Mouse (Mus musculus): ENCODE measurements around the gene Grk3.

Grk3 gene

DNA sequence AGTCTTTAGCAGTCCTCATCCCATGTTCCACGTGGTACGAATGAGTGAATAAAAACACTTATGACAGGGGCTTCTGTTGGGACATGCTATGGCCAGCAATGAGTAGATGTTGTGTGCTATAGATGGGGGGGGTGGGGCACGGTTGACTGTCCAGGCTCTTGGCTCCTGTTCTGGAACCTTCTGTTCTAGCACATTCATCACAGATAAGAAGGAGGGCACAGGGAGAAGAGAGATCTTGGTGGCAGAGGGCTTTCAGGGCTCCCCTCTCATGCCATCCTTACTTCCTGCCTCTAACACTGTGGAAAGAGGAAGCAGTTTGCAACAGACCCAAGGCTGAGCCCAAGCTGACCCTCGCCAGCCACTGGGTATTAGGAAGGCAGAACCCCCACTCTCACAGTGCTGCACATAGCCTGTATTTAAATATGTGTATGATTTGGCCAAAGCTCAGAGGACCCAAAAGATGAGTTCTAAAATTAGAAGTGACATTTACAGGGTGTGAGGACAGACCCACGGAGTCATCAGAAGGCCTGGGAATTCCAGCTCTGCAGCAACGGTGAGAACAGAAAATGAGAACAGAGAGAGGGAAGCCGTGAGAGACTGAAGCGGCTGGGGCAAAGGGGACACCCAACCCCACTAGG is 6.3 kb downstream of the Grk3 start:
- DNase-seq (ENCODE audit: extremely low spot score, low spot score): no peak

DNA sequence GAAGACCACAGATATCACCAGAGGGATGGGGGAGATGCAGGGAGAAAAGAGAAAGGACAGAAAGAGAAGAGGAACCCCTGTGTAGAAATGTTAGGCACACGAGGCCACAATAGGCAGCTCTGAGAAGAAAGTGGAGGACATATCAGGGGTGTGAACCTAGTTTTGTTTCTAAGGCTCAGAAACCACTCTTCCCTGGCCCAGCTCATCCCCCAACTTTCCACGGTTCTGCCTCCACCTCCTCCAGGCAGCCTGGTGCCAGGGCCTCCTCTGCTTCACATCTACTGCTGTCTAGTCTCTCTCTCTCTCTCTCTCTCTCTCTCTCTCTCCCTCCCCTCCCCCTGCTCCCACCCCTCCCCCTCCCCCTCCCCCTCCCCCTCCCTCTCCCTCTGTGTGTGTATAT is 7.1 kb downstream of the Grk3 start:
- no peak for DNase-seq (ENCODE audit: extremely low spot score, low spot score)

DNA sequence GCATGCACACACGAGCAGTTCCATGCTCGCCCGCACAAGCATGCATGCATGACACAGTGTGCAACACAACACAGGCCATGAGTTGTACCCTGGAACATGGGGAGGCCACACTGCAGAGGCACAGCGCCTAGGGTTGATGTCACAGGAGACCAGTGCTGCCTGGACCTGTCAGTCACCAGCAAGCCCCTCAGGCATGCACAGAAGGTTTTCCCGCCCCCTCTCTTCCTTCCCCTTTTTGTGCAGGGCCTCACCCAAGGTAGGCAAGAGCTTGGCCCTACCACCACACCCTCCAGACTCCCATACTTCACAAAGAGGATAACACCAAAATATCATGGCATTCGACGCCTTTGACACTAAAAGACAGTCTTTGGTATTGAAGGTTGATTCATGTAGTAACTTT is 8.6 kb downstream of the Grk3 start:
- no peak for DNase-seq (ENCODE audit: extremely low spot score, low spot score)

- DNase-seq (ENCODE audit: extremely low spot score, low spot score): no peak
Measured at GRCm38 (mm10) chr5:113005941-113006391, 9.6 kb downstream of the Grk3 start.

- DNase-seq (ENCODE audit: extremely low spot score, low spot score): no peak
Measured at GRCm38 (mm10) chr5:113002821-113003380, 12.7 kb downstream of the Grk3 start.

DNA sequence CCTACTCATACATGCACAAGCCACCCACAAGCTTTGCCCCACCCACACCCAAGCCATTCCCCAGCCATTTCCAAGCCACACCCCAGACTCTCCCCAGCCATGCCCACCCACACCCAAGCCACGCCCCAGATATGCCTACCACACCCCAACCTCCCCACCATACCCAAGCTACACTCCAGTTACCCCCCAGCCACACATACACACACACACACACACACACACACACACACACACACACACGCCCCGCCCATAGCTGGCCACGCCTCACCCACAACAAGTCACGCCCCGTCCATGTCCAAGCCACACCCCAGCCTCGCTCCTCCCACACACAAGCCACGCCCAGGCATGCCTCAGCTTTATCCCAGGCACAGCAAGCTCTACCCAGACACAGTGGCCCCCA is 16.4 kb downstream of the Grk3 start:
- DNase-seq (ENCODE audit: extremely low spot score, low spot score): no peak

DNA sequence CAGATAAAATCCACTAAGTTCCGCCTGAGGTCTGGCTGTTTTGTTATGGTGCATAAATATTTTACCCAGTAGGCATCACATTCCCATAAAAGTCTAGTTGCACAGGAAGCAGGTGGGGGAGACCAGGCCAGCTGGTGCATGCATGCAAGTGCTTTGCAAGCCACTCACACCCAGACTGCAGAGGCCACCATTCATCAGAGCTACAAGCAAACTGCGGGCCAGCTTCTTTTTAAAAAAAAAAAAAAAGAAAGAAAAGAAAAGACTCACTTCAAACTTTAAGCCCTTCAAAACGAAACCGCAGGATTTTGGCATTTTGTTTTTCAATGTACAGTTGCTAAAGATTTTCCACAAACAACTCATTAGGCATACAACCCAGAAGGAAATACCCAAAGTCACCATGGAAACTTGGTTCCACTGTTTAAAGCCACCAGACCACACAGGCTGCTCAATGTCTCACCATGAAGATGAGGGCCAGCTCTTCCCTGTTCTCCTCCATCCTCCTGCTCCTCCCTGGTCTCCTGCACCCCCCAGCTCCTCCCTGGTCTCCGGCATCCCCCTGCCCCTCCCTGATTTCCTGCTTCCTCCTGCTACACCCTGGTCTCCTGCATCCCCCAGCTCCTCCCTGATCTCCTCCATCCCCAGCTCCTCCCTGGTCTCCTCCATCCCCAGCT is 17.9 kb downstream of the Grk3 start:
- no peak for DNase-seq (ENCODE audit: extremely low spot score, low spot score)

GRCm38 (mm10) chr5:112991245-112991644 is 24.3 kb downstream of the Grk3 start:
- DNase-seq (ENCODE audit: extremely low spot score, low spot score): no peak

DNA sequence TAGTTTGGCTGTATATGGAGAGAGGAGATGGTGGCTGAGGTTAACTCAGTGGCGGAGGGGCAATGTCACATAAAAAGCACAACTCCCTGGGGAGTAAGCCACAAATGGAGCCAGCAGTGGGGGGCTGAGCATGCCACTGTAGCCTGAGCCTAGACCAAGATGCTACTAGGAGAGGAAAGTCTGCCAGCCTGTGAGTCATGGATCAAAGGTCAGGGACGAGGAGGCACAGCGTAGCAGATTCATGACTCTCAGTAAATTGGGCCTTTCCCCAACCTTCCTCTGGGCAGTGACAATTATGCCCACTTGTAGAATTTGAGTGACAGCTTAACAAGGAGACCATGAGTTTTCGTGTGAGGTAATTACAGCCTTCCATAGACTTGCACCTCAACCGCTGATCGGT is 33.7 kb downstream of the Grk3 start:
- no peak for DNase-seq (ENCODE audit: extremely low spot score, low spot score)

DNA sequence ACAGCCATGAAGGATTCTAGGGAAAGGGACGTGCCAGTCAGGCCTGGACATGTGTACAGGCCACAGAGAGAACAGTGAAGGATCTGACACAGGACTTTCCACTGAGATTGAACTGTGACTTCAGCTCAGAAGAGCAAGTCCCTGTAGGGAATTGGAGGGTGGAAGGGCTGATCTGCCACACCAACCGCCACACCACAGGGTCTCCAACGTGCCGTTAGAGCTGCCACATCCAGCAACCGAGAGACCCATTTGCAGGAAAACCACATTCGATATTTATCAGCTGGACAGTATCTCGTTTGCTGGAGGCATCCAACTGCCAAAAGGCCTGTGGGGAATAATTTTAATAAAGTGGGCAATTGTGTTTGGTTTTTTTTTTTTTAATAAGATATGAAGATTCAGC is 35.9 kb downstream of the Grk3 start:
- DNase-seq (ENCODE audit: extremely low spot score, low spot score): no peak

- no peak for DNase-seq (ENCODE audit: extremely low spot score, low spot score)
Measured at GRCm38 (mm10) chr5:112979195-112979594, 36.4 kb downstream of the Grk3 start.

- DNase-seq (ENCODE audit: extremely low spot score, low spot score): no peak
Measured at GRCm38 (mm10) chr5:112977089-112977488, 38.5 kb downstream of the Grk3 start.

GRCm38 (mm10) chr5:112973596-112973995 is 42.0 kb downstream of the Grk3 start:
- no peak for DNase-seq (ENCODE audit: extremely low spot score, low spot score)

DNA sequence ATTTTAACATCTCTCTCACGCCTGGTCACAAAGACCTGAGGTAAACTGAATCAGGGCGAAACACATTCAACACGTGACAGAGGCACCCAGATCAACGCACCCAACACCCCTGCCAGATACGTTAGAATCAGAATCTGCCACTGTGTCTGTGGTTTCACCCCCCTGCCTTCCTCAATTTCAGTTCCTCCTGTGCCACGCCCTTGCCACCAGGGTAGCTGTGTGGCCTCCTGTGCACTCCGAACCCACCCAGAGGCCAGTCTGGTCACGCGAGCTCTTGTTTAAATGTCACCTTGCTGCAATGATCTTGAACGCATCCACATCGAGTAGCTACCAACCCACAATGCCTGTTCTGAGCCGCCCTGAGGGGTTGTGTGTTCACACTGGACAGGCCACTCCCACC is 43.3 kb downstream of the Grk3 start:
- no peak for DNase-seq (ENCODE audit: extremely low spot score, low spot score)

GRCm38 (mm10) chr5:112963495-112963894 is 52.1 kb downstream of the Grk3 start:
- no peak for DNase-seq (ENCODE audit: extremely low spot score, low spot score)

- DNase-seq (ENCODE audit: extremely low spot score, low spot score): no peak
Measured at GRCm38 (mm10) chr5:112962166-112962565, 53.4 kb downstream of the Grk3 start.

GRCm38 (mm10) chr5:112960911-112961310 is 54.7 kb downstream of the Grk3 start:
- no peak for DNase-seq (ENCODE audit: extremely low spot score, low spot score)

DNA sequence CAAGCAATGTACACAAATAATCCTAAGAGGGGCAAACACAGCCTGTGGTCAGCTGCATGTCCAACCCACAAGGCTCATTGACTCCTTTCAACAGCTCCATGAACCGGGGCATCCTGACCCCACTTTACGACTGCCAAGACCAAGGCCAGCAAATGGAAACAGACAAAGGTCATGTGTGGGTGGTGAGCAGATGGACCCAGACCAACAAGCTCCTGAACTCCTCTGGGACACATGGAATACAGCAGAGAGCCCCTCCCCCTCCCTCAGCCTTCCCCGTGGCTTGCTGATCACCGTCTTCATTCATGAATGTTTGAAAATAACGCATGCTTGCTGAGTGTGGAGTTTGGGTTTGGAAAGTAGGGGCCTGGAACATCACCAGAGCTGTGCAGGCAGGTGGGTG is 57.3 kb downstream of the Grk3 start:
- no peak for DNase-seq (ENCODE audit: extremely low spot score, low spot score)

- DNase-seq (ENCODE audit: extremely low spot score, low spot score): no peak
Measured at GRCm38 (mm10) chr5:112956841-112957240, 58.8 kb downstream of the Grk3 start.

DNA sequence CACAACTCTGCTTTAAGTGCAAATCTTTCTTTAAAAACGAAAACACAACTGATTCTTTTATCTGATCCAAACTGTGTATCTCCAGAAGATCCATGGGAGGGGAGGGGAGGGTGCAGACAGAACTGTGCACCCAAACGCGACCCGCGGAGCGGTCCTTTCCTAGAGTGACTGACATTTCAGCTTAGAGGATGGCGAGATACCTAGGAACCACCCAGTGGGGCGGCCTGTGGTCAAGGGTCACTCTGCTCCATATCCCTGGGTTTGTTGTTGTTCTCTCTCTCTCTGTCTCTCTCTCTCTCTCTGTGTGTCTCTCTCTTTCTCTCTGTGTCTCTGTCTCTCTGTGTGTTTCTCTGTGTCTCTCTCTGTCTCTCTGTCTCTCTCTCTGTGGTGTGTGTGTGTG is 59.2 kb downstream of the Grk3 start:
- no peak for DNase-seq (ENCODE audit: extremely low spot score, low spot score)

- no peak for DNase-seq (ENCODE audit: extremely low spot score, low spot score)
Measured at GRCm38 (mm10) chr5:112950847-112951246, 64.7 kb downstream of the Grk3 start.

GRCm38 (mm10) chr5:112945925-112946324 is 69.7 kb downstream of the Grk3 start:
- DNase-seq (ENCODE audit: extremely low spot score, low spot score): no peak

DNA sequence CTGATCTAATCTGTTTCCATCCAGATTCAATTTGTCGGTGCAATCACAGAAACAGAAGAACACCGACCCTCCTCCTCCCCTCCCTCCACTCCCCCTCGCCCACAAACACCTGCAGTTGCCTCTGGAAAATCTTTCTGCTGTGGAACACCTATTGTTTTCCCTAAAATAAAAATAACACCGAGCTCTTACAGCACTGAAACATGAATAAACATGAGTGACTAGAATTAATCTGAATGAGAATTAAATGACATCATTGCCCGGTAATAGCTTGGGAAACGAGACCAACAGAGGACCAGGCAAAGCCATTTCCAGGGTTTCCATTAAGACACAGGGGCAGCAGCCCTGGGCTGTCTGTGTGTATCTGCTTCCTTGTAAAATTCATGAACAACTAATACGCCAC is 73.3 kb downstream of the Grk3 start:
- DNase-seq (ENCODE audit: extremely low spot score, low spot score): no peak

Data from neural tube, embryonic 10.5 days (tissue).